Mouse (Mus musculus) frontal cortex, adult 2 months (tissue): ENCODE measurements around the gene Gm20820. TPM values are rescaled to one million over a fixed set of nuclear protein-coding genes. Genes with fewer than 3 reads are reported as not detected.
"Not testable (repeated sequence)": the region's sequence is repeated elsewhere in the genome, so short reads cannot be mapped to it uniquely, and the experiment has no call there.

Experiments used
- DNase-seq, 2 experiments: peaks; one replicate each; pipeline ENCODE4 v3.0.0; 2022; ENCODE audit warnings: low spot score in 1 of 2; ENCODE audit errors: extremely low spot score in 1 of 2
- polyA plus RNA-seq: library from polyadenylated mRNA; depleted of rRNA; stranded (reverse); fragments of >200 nt; gene quantifications from 2 replicates; pipeline ENCODE4 v1.2.3, GENCODE M21; 2012; rRNA removed

Gm20820 gene
- not detected in 2 replicates for polyA plus RNA-seq

- not testable (repeated sequence) for DNase-seq
These were observed at the start of gene Gm20820 for GRCm38 (mm10) chrY:86061472-86061871. Gm20820 (plus strand) TSS chrY:86061772.
